Mouse (Mus musculus): Measurements from ENCODE around the gene Itgb7. TPM values are rescaled to one million over a fixed set of nuclear protein-coding genes. Genes with fewer than 3 reads are reported as not detected.

The Itgb7 gene
- polyA plus RNA-seq, 1 experiment from 2014 or later, result 1.1 TPM

DNA sequence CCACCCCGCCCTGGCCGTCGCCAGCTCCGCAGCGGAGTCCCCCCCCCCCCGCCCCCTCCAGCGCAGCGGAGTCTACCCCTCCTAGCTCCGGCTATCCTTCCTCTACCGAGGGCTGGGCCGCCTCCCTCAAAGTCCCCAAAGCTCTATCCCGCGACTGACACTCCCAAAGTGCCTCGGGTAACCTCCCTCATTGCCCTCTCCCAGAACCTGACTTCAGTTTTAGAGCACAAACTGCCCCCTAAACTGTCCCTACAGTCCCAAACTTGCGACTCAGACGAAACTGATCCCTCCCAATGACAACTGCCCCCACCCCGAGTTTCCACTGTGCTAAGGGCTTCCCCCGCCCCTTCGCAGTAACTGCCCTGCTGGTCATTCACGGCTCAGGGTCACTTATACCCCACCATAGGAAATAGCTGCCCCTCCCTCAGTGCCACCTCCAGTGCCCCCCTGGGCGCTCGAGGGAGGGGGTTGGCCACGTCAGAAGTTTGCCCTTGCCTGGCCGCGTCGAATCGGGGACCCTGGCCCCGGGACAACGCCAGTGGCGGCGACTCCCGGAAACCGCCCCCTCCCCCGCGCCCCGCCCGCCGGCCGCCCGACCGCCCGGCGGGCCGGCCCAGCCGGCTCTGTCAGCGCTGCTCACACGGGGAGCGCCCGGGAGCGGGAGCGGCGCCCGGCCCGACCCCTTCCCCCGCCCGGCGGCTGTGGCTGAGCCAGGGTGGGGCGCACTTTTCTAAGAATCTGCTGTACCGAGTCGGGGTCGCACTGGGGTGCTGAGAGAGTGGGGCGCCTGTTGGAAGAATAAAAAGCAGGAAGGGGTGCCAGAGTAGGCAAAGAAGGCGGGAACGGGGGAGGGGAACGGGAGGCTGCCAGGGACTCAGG, 15.7 kb upstream of the Itgb7 start:
- Histone ChIP-seq H3K4me2 (peak overlapping the region; percentile 97), H3K4me1 (replicated peaks) (peaks cover 51% of the 10 kb centered on the region), H3K27me3 (peaks cover 57% of the 10 kb centered on the region), H3K27ac (replicated peaks) (peak overlapping the region; percentile 89), H3K9me3 (no peaks in the 10 kb centered on the region), H3K9ac (peak overlapping the region; percentile 67), H3K36me3 (no peaks in the 10 kb centered on the region), H3K4me3 (peak overlapping the region; percentile 62)
- peak; percentile 35; the same call in 1 of the 2 replicates for ATAC-seq (ENCODE audit: low FRiP score, low read depth)
- WGBS, result under 1% methylated on average over 32 of the region's 65 CpGs

DNA sequence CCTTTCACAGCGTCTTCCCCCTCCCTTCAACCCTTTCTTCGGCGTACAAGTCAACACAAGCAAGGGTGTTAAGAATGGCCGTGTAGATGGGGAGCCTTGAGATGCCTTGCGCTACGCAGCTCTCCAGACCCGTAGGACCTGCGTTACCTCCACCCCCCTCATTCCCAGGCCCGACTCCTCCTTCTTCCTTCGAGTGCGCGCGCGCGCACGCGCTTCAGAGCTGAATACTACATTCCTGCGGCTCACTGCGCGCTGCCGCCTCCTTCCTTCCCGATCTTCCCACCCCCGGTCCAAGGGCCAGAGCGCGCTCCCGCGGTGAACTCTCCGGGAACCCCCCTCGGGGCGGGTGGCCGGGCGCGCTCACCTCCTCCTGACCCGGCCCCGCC, 15.1 kb upstream of the Itgb7 start:
- peaks cover 53% of the 10 kb centered on the region for H3K27me3 ChIP-seq
- peak overlapping the region; percentile 62 for H3K4me3 ChIP-seq
- 0% methylated on average over 32 of the region's 35 CpGs for WGBS
- H3K9me3 ChIP-seq, result no peaks in the 10 kb centered on the region
- peak overlapping the region; percentile 97 for H3K4me2 ChIP-seq
- H3K9ac ChIP-seq, result peak overlapping the region; percentile 67
- H3K27ac ChIP-seq (replicated peaks), result peak overlapping the region; percentile 89
- H3K4me1 ChIP-seq (replicated peaks), result peaks cover 51% of the 10 kb centered on the region
- no peaks in the 10 kb centered on the region for H3K36me3 ChIP-seq
- peak; percentile 84 for ATAC-seq (ENCODE audit: low FRiP score, low read depth)

DNA sequence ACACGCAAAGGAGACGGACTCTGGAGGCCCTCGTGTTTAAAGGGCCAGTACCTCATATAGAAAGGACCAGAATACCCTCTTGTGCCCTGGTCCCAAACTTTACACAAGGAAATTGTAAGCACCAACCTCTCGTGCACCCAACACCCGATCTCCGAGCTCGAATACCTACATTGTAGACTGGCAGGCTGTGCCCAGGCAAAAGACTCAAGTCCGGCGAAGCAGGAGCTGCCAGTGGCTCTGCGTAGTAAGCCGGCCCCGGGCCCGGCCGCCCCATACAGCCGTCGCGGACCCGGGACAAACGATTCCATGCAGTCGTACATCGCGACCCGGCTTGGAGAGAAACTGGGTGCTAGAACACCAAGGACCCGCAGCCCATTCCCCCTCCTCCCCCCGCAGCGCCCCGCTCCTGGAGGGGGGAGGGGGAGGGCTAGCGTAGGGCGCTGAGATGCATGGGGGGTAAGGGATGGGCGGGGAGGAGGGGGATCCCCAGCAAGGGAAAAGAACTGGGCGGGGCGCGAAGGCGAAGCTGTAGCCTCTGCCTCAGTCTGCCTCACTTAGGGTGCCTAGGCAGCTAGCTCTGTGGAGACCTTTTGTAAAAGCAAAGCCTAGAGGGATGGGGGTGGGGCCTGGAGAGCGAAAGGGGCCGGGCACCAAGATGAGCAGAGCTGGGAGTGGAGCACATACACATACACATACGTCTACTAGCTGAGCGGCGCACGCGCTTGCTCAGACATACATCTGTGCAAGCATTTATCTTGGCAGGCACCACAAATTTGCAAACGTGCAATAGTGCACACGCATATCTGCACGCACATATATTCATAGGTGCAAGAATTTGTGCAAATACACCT, 14.4 kb upstream of the Itgb7 start:
- H3K9me3 ChIP-seq, result no peaks in the 10 kb centered on the region
- H3K9ac ChIP-seq, result peak overlapping the region; percentile 67
- H3K4me2 ChIP-seq, result peak overlapping the region; percentile 97
- ATAC-seq (ENCODE audit: low FRiP score, low read depth), result peak; percentile 85
- peak overlapping the region; percentile 89 for H3K27ac ChIP-seq (replicated peaks)
- peak overlapping the region; percentile 62 for H3K4me3 ChIP-seq
- H3K27me3 ChIP-seq, result peaks cover 50% of the 10 kb centered on the region
- WGBS, result under 1% methylated on average over 41 of the region's 44 CpGs
- H3K36me3 ChIP-seq, result no peaks in the 10 kb centered on the region
- H3K4me1 ChIP-seq (replicated peaks), result peaks cover 51% of the 10 kb centered on the region

DNA sequence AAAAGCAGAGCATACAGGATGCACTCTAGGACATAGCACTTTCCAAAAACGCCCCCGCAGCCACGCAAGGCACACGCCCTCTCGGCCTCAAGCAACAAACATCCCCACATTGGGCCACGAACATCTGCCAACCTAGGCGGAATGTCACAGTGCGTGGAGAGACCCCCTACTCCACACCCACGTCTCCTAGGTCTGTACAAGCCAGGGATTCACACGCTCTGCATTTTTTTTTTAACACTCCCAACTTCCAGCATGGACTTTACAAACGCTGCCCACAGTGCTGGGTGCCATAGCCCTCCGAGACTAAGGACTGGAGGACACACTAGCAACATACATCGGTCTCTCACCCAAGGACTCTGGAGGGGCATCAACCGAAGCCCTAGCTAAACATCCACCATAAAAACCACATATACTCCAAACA, 13.7 kb upstream of the Itgb7 start:
- Histone ChIP-seq H3K4me3 (peak overlapping the region; percentile 62), H3K4me1 (replicated peaks) (peaks cover 51% of the 10 kb centered on the region), H3K4me2 (peak overlapping the region; percentile 97), H3K9me3 (no peaks in the 10 kb centered on the region), H3K27me3 (peaks cover 49% of the 10 kb centered on the region), H3K36me3 (no peaks in the 10 kb centered on the region), H3K27ac (replicated peaks) (peak overlapping the region; percentile 89), H3K9ac (peak overlapping the region; percentile 67)
- 6% methylated on average over 14 of the region's 14 CpGs for WGBS
- ATAC-seq (ENCODE audit: low FRiP score, low read depth), result no peak

DNA sequence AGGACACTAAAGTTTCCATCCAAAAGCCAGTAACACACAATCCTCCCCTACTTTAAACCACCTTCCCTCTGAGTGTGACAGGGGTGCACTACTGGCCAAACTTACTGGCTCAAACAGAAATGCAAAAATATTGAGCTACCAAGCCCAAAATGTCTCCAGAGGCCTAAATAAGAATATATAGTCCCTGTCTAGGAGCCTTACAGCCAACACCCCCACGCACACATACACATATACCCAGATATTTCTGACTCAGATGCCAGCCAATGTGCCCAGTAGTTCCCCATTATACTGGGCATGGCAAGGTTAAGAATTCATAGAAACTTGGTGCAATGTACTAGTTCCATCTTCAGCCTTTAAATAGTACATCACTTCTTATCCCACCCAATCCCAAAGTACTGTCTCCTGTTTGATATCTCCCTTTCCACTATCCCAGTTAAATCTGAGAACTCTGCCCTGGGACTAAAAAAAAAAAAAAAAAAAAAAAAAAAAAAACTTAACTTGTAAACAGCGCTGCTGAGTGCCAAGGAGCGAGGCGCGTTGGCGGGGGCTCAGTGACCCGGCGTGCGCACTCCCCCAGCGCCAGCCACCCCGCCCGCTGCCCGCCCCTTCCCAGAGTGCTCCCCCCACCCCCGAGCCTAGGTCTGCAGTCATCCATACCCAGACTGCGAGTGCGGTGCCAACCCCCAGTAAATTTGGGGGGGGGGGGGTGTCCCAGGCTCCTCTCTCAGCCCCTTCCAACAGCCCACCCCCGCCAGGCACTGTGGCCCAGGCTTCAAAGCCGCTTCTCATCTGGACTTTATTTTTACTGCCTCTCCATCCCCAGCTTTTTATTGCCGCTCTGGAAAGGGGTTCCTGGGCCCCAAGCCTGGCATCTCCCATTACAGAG, 12.8 kb upstream of the Itgb7 start:
- no peak for ATAC-seq (ENCODE audit: low FRiP score, low read depth)
- WGBS, result 7% methylated on average over 19 of the region's 19 CpGs
- Histone ChIP-seq H3K4me3 (peak overlapping the region; percentile 62), H3K27me3 (peaks cover 43% of the 10 kb centered on the region), H3K9ac (0 out of 2 replicates have a peak overlapping the region, but pooled peaks have one; percentile 67), H3K27ac (replicated peaks) (no peak overlapping the region), H3K4me2 (peak overlapping the region; percentile 97), H3K36me3 (no peaks in the 10 kb centered on the region), H3K9me3 (no peaks in the 10 kb centered on the region), H3K4me1 (replicated peaks) (peaks cover 51% of the 10 kb centered on the region)

DNA sequence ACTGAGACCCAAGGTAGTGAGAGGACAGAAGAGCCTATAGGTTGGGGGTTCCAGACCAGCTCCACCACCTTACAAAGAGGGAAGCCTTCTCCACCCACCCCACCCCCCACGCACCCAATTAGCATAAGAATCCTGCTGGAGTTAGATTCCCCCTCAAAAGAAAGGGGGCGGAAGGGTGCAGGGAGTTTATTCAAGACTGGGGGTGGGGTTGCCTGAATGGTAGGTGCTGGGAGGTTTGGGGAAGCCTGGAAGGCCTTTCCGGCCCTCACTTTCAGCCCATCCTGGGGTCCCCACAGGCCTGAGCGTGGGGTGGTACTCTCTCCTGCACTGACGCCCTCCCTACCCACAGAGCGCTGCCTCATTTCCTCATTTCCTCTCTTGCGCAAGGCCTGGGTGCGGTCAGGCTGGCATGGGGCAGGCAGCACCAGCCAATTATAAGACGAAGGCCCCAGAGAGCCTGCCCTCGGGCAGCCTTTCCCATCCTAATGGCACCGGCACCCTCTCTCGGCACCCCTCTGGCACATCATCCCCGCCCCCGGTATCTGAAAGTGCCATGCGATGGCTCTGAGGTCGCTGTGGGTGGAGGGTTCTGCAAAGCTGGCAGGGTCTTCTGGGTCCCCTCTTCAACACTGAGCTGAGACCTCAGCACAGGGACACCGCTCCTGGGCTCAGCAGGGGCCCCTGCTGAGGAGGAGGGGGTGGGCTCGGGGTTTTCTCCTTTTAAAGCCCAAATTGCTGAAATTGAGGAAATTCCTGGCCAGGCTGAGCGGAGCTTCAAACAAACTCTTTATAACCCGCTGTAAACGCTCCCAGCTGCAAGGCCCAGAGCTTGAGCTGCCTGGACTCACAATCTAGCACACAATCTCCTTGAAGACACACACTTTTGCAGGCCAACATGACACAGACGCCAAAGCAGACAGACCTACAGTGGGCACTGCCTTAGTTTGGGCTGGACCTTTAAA, 11.8 kb upstream of the Itgb7 start:
- Histone ChIP-seq H3K4me3 (peak overlapping the region; percentile 13), H3K9ac (no peak overlapping the region), H3K4me1 (replicated peaks) (peaks cover 48% of the 10 kb centered on the region), H3K27me3 (peaks cover 35% of the 10 kb centered on the region), H3K9me3 (no peaks in the 10 kb centered on the region), H3K27ac (replicated peaks) (no peak overlapping the region), H3K4me2 (peak overlapping the region; percentile 97), H3K36me3 (no peaks in the 10 kb centered on the region)
- WGBS, result 14% methylated on average over 22 of the region's 22 CpGs
- no peak for ATAC-seq (ENCODE audit: low FRiP score, low read depth)

DNA sequence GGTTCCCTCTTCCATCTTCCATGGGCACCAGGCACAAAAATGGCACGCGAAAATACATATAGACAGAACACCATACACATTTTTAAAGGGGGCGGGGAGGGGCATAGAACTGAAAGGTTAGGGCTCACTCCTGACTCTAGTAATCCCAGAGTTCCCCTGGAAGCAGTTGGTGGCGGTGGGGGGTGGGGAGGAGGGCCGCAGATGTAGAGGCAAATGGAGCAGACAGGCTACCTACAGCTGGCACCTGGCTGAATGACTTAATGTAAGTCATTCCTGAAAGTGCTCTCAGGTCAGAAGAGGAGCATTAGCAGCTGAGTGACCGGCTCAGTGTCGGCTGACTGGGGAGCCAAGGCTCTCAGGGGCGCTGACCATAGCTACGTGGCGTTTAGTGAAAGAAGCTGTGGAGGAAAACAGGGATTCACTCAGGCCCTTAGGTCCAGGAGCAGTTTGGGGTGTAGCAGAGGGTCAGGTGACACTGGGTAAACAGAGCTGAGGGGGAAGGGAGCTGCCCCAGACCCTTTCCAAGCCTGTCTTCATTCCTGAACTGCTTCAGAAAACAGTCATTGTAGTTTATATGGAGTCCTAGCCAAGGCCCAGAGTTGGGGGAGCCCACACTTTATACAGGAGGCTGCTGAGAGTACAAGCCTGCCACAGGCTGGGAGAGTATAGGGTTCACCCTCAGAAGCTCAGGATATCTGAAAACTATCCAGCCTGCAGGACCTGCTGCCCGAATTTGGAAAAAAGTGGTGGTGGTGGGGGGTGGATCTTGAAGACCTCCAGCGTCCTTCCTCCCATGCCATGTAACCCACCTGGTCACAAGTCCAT, 10.9 kb upstream of the Itgb7 start:
- Histone ChIP-seq H3K4me2 (peak overlapping the region; percentile 97; the same call in 1 of the 2 replicates), H3K36me3 (no peaks in the 10 kb centered on the region), H3K4me3 (no peak overlapping the region), H3K9me3 (no peaks in the 10 kb centered on the region), H3K4me1 (replicated peaks) (peaks cover 42% of the 10 kb centered on the region), H3K27ac (replicated peaks) (no peak overlapping the region), H3K9ac (no peak overlapping the region), H3K27me3 (peaks cover 32% of the 10 kb centered on the region)
- WGBS, result 38% methylated on average over 12 of the region's 12 CpGs
- ATAC-seq (ENCODE audit: low FRiP score, low read depth), result no peak

DNA sequence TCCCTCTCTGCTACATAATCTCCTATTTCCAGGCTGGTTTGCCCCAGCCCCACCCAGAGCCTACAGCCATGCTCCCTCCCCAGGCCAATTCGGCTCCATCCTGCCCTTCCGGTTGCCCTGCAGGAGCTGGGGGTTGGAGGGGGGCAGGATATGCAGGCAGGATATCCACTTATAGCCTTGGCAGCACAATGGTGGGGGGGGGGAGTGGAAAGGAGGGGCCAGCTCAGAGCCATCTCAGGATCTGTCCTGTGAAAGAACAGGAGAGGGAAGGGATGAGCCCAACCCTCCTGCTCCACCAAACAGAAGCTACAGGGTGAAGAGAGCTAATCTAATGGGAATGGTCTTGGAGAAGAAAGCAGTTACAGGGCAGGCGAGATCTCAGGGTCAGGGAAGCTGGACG, 8.9 kb upstream of the Itgb7 start:
- Histone ChIP-seq H3K4me1 (replicated peaks) (peaks cover 26% of the 10 kb centered on the region), H3K4me3 (no peak overlapping the region), H3K36me3 (no peaks in the 10 kb centered on the region), H3K4me2 (no peak overlapping the region), H3K27ac (replicated peaks) (no peak overlapping the region), H3K9me3 (no peaks in the 10 kb centered on the region), H3K9ac (no peak overlapping the region), H3K27me3 (peaks cover 32% of the 10 kb centered on the region)
- WGBS, result 87% methylated on average over 4 of the region's 4 CpGs
- ATAC-seq (ENCODE audit: low FRiP score, low read depth), result no peak

DNA sequence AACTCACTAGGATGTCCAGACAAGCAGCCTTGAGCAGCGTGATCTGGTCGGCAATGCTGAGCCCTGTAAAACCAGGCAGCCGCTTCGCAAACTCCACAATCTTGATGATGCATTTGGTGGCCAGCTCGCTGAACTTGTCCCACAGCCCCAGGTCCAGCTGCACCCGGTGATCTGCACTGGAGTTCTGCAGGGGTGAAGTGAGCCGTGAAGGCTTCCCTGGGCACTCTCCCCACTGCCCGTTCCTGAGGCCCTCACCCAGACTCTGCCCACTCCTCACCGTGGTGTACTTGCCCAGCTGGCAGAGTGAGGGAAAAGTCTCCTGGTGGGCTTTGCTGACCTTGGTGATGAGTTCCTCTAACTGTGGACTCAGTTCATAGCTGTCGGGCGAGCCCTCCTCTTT, 8.1 kb upstream of the Itgb7 start:
- Histone ChIP-seq H3K4me2 (no peak overlapping the region), H3K4me1 (replicated peaks) (peaks cover 18% of the 10 kb centered on the region), H3K27me3 (peaks cover 26% of the 10 kb centered on the region), H3K9ac (no peak overlapping the region), H3K36me3 (no peaks in the 10 kb centered on the region), H3K4me3 (no peak overlapping the region), H3K27ac (replicated peaks) (no peak overlapping the region), H3K9me3 (no peaks in the 10 kb centered on the region)
- ATAC-seq (ENCODE audit: low FRiP score, low read depth), result no peak
- WGBS, result 79% methylated on average over 11 of the region's 11 CpGs

DNA sequence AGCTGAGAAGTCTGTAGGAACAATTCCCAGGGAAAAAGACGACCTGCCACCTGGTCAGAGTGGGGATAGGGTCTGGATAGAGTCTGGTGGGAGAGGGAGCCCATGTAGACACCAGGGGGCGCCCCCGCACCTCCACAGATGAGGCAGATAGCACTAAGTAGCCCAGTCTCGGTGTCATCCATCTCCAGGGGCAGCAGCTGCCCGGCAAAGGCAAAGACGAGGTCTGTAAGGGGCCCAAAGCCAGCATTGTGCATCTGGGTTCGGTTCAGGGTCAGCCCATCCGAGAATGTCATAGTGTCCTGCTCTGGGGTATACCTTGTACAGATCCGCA, 7.5 kb upstream of the Itgb7 start:
- peaks cover 12% of the 10 kb centered on the region for H3K4me1 ChIP-seq (replicated peaks)
- WGBS, result 9% methylated on average over 9 of the region's 9 CpGs
- no peak overlapping the region for H3K4me2 ChIP-seq
- H3K36me3 ChIP-seq, result no peaks in the 10 kb centered on the region
- no peak overlapping the region for H3K27ac ChIP-seq (replicated peaks)
- no peak overlapping the region for H3K9ac ChIP-seq
- peaks cover 22% of the 10 kb centered on the region for H3K27me3 ChIP-seq
- H3K9me3 ChIP-seq, result no peaks in the 10 kb centered on the region
- no peak overlapping the region for H3K4me3 ChIP-seq
- peak; percentile 69; the same call in 1 of the 2 replicates for ATAC-seq (ENCODE audit: low FRiP score, low read depth)
